Mouse (Mus musculus) T-helper 17 cell (primary cell): ENCODE results near the gene Ykt6.

Experiments
- in situ Hi-C, 2 experiments: fragments of 300-600 bp; cut with MboI, MseI; formaldehyde crosslinking; loops; 1 replicate in 1 of 2; 2 replicates in 1 of 2; pipeline ENCODE4 v1.15.1; 2025; ENCODE audit warnings: high pct_unique_total_duplicates in 2 of 2

Gene Ykt6

GRCm38 (mm10) chr11:6016368-6016767 lies 60.9 kb downstream of the Ykt6 start:
- in situ Hi-C loops = no loop called here

- in situ Hi-C loops = no loop called here
These were observed 61.4 kb downstream of the Ykt6 start for GRCm38 (mm10) chr11:6016797-6017395.
